Mouse (Mus musculus) heart, adult 2 months (tissue): ENCODE measurements at regions not wholly inside any gene's neighbourhood (a gene's known extent, or its start where the extent isn't known, plus 50 kb on each side); places are given as distances from the start of the nearest gene placed in this dataset.

Source experiments
- DNase-seq, 2 experiments: peaks; one replicate each; pipeline ENCODE4 v3.0.0; 2021
- H3K27ac ChIP-seq: fragments of 200-600 bp; 2 replicates; pipeline ENCODE4 v1.8.1; 2022
- H3K27me3 ChIP-seq: fragments of 200-500 bp; 2 replicates; pipeline ENCODE4 v1.6.1; 2012; ENCODE audit warnings: mild to moderate bottlenecking, low read length, inconsistent platforms, mixed read lengths; ENCODE audit not compliant: control insufficient read depth, insufficient read depth
- H3K36me3 ChIP-seq: fragments of 200-500 bp; 2 replicates; pipeline ENCODE4 v1.6.1; 2012; ENCODE audit warnings: low read length, inconsistent platforms; ENCODE audit not compliant: control insufficient read depth, insufficient read depth
- H3K4me1 ChIP-seq: fragments of 200-500 bp; 2 replicates; pipeline ENCODE4 v1.6.1; 2011; ENCODE audit warnings: low read length; ENCODE audit not compliant: control insufficient read depth, insufficient read depth
- H3K4me3 ChIP-seq: fragments of 200-600 bp; 2 replicates; pipeline ENCODE4 v1.8.1; 2022
- H3K79me2 ChIP-seq: fragments of 200-500 bp; replicated peaks from 2 replicates; pipeline ENCODE4 v1.6.1; 2012; ENCODE audit warnings: mild to moderate bottlenecking, inconsistent platforms, low read length, moderate library complexity, mixed read lengths; ENCODE audit not compliant: control insufficient read depth, insufficient read depth
- H3K9ac ChIP-seq: fragments of 200-500 bp; 2 replicates; pipeline ENCODE4 v1.6.1; 2012; ENCODE audit warnings: low read depth, mild to moderate bottlenecking, control low read depth, inconsistent platforms, low read length, mixed read lengths
- CTCF ChIP-seq: fragments of 200-600 bp; IDR thresholded peaks from 2 replicates; pipeline ENCODE4 v1.8.1; 2022; ENCODE audit warnings: antibody characterized with exemption, mild to moderate bottlenecking, moderate library complexity
- EP300 ChIP-seq: fragments of 200-500 bp; IDR thresholded peaks from 2 replicates; pipeline ENCODE4 v1.6.1; 2011; ENCODE audit warnings: low read depth, low read length, control low read depth; ENCODE audit not compliant: insufficient read depth
- POLR2A ChIP-seq: fragments of 200-500 bp; IDR thresholded peaks from 2 replicates; pipeline ENCODE4 v1.6.1; 2011; ENCODE audit warnings: mild to moderate bottlenecking, low read depth, low read length, control low read depth; ENCODE audit not compliant: insufficient read depth
- WGBS: fragments of 180-500 bp; shearing (Covaris S2); methylation state at CpG from one replicate; pipeline ENCODE4 v1.1.7; 2018; 5-methylcytosine and 5-hydroxymethylcytosine counted together
- intact Hi-C: fragments of 180-260 bp; cut with DNase I; formaldehyde crosslinking; loops from one replicate; pipeline ENCODE4 v1.15.1; 2025

DNA sequence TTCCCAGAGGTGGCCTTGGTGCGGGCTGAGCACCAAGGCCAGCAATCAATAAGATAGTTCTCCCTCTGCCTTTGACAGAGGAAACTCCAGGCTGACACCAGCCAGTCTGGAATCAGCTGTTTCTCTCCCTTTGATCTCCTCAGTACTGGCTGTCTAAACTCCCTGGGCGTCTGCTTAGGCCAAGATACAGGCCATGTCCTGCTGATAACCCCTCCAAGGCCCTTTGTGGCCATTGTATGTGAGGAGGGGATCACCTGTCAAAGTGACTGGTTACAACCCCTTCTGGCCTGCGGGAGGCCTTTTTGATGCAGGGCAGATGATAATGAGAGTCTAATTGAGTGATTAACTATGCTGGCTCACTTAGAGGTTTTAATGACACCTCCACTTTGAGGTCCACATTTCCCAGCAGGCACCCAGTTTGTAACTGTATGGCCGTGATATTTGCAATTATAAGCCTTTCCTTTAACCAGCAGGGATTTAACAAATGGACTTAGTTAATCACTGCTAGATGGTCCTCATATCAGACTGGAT, 777.8 kb downstream of the Kcnj2 start:
- H3K36me3 ChIP-seq: no peaks in the 10 kb centered on the region
- H3K27ac ChIP-seq: no peak overlapping the region
- no peaks in the 10 kb centered on the region for H3K27me3 ChIP-seq
- H3K79me2 ChIP-seq: no peaks in the 10 kb centered on the region
- no peak for DNase-seq
- TF ChIP-seq POLR2A (no peak), CTCF (no peak), EP300 (no peak)
- no peak overlapping the region for H3K4me3 ChIP-seq
- H3K4me1 ChIP-seq: no peaks in the 10 kb centered on the region
- no peak overlapping the region for H3K9ac ChIP-seq
- intact Hi-C loops: no loop called here
- 55% methylated on average over 4 of the region's 4 CpGs for WGBS

DNA sequence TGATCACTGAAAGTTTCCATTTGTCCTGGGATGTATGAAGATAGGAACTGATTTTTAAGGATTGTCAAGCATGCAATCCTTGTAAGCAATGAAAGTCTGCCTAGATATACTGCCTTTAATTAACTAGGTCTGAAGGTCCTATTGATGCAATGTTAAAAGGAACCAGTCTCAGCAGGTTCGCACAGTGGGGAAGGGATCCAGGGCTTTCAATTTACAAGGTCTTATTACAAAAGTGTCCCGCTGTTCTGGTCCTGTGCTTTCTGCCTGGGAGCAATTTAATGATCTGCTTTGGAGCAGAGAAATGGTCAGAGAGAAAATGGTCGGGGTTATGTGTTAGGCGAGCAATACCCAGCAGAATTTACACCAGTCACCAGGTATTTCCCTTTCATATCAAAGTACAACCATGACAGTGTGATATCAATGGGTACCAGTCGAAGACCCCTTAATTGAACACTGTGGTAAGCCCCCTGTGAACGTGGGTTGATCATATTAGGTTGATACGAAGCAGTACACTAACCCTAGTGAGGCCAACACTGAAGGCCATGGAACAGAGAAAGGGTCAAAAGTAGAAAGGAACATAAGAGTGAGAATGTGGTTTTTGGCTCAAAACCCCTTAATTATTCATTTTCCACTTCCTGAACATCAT, 778.5 kb downstream of the Kcnj2 start:
- no peak overlapping the region for H3K9ac ChIP-seq
- H3K27ac ChIP-seq: no peak overlapping the region
- H3K36me3 ChIP-seq: no peaks in the 10 kb centered on the region
- WGBS: 56% methylated on average over 7 of the region's 7 CpGs
- TF ChIP-seq EP300 (no peak), POLR2A (no peak), CTCF (no peak)
- no peaks in the 10 kb centered on the region for H3K79me2 ChIP-seq
- no peaks in the 10 kb centered on the region for H3K27me3 ChIP-seq
- H3K4me1 ChIP-seq: no peaks in the 10 kb centered on the region
- no peak for DNase-seq
- intact Hi-C loops: no loop called here
- no peak overlapping the region for H3K4me3 ChIP-seq

DNA sequence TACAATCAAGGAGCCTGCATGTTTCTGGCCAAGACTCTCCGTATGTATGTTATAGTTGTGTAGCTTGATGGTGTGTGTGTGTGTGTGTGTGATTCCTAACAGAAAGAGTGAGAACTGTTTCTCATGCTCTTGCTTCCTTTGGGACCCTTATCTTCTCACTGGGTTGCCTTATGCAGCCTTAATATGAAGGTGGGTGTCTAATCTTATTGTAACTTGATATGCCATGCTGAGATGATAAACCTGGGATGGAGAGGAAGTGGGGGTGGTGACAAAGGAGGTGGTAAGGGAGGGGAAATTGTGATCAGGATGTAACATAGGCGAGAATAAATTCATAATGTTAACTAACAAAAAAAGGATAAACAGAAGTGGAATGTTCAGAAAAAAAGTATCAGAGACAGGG, 791.3 kb downstream of the Kcnj2 start:
- Histone ChIP-seq H3K27me3 (no peaks in the 10 kb centered on the region), H3K27ac (no peak overlapping the region), H3K9ac (no peak overlapping the region), H3K79me2 (no peaks in the 10 kb centered on the region), H3K4me3 (no peak overlapping the region), H3K36me3 (no peaks in the 10 kb centered on the region), H3K4me1 (no peaks in the 10 kb centered on the region)
- no peak for TF ChIP-seq POLR2A
- no peak for TF ChIP-seq EP300
- TF ChIP-seq CTCF: no peak
- DNase-seq: no peak
- intact Hi-C loops: no loop called here
- 43% methylated on average over 2 of the region's 2 CpGs for WGBS

DNA sequence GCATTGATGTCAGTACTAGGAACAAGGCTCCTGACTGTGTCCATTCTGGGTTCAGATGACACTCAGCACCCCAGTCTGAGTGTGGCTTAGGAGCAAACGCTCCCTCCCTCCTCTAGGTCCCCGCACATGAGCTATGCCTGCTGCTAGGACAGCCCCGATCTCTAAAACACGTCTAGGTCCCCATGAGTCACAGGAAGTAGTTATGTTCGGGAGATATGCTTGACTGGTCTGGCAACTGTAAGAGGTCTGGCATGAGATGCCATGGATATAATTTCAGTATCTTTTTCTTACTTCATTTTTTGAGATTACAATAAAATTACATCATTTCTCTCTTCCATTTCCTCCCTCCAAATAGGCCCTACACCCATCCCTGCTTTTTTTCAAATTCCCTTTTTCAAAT, 792.1 kb downstream of the Kcnj2 start:
- Histone ChIP-seq H3K9ac (no peak overlapping the region), H3K27me3 (no peaks in the 10 kb centered on the region), H3K79me2 (no peaks in the 10 kb centered on the region), H3K27ac (no peak overlapping the region), H3K4me3 (no peak overlapping the region), H3K4me1 (no peaks in the 10 kb centered on the region), H3K36me3 (no peaks in the 10 kb centered on the region)
- WGBS: 31% methylated on average over 5 of the region's 5 CpGs
- TF ChIP-seq POLR2A (no peak), CTCF (no peak), EP300 (no peak)
- intact Hi-C loops: no loop called here
- no peak for DNase-seq

DNA sequence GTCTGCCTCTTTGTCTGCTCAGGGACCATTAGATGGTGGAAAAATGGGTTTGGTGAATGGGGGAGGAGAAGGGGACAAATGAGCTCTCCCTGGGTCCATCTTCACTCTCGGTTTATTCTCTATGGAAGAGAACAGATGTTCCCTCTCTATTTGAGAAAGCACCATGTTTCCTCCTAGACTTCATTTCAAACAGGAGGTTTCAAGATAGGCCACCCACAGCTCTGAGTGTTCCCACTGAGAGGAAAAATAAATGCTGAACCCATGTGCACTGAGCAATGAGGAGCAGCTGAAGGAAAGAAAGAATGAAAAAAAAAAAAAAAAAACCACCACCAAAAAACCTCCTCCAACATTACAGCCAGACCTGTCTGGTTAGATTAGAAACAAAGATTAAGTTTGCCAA, 799.2 kb downstream of the Kcnj2 start:
- no peak for DNase-seq
- intact Hi-C loops: no loop called here
- H3K9ac ChIP-seq: no peak overlapping the region
- WGBS: 42% methylated on average over 1 of the region's 1 CpGs
- H3K27me3 ChIP-seq: no peaks in the 10 kb centered on the region
- TF ChIP-seq POLR2A: no peak
- no peak for TF ChIP-seq EP300
- TF ChIP-seq CTCF: no peak
- H3K4me1 ChIP-seq: no peaks in the 10 kb centered on the region
- H3K36me3 ChIP-seq: no peaks in the 10 kb centered on the region
- no peak overlapping the region for H3K27ac ChIP-seq
- no peaks in the 10 kb centered on the region for H3K79me2 ChIP-seq
- H3K4me3 ChIP-seq: no peak overlapping the region

DNA sequence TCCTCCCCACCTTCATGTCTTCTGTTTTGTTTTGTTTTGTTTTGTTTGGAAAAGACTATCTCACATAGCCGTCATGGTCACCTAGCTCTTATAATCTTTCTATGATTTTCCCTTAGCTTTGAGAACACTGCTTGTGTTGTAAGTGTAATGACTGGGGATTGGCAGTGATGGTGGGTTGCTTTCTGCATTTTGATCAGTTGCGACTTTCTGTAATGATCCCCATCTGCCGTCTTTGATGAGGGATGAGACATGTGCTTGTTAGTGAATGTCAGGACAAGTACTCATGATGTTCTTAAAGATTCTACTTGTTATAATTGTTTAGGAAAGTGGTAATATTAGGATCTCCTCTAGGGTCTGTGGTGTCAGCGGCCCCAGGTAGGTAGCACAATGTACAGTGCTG, 809.4 kb downstream of the Kcnj2 start:
- no peak overlapping the region for H3K27ac ChIP-seq
- no peak overlapping the region for H3K4me3 ChIP-seq
- intact Hi-C loops: no loop called here
- WGBS: 87% methylated on average over 4 of the region's 4 CpGs
- no peaks in the 10 kb centered on the region for H3K27me3 ChIP-seq
- no peaks in the 10 kb centered on the region for H3K36me3 ChIP-seq
- no peak for DNase-seq
- TF ChIP-seq EP300: no peak
- TF ChIP-seq POLR2A: no peak
- TF ChIP-seq CTCF: no peak
- no peaks in the 10 kb centered on the region for H3K79me2 ChIP-seq
- no peaks in the 10 kb centered on the region for H3K4me1 ChIP-seq
- H3K9ac ChIP-seq: no peak overlapping the region
